Mouse (Mus musculus): Measurements from ENCODE around the gene Tmem211.

Gene Tmem211

GRCm38 (mm10) chr5:113226632-113227102 lies at the start of gene Tmem211:
Tmem211 (plus strand) TSS chr5:113226909.
- peak; percentile 75 for DNase-seq

GRCm38 (mm10) chr5:113179451-113179842 lies 47.3 kb upstream of the Tmem211 start:
- DNase-seq: no peak

GRCm38 (mm10) chr5:113179843-113180682 lies 46.6 kb upstream of the Tmem211 start:
- peak; percentile 86 for DNase-seq

GRCm38 (mm10) chr5:113180755-113181154 lies 46.0 kb upstream of the Tmem211 start:
- no peak for DNase-seq

- DNase-seq: no peak
These were observed 45.3 kb upstream of the Tmem211 start for GRCm38 (mm10) chr5:113181441-113181840.

- no peak for DNase-seq
These were observed 36.2 kb upstream of the Tmem211 start for GRCm38 (mm10) chr5:113190558-113190957.

- no peak for DNase-seq
These were observed 34.8 kb upstream of the Tmem211 start for GRCm38 (mm10) chr5:113191901-113192300.

- no peak for DNase-seq
These were observed 32.9 kb upstream of the Tmem211 start for GRCm38 (mm10) chr5:113193762-113194161.

GRCm38 (mm10) chr5:113195451-113195850 lies 31.3 kb upstream of the Tmem211 start:
- DNase-seq: no peak

- DNase-seq: no peak
These were observed 30.8 kb upstream of the Tmem211 start for GRCm38 (mm10) chr5:113195907-113196306.

- no peak for DNase-seq
These were observed 29.6 kb upstream of the Tmem211 start for GRCm38 (mm10) chr5:113196916-113197794.

GRCm38 (mm10) chr5:113199126-113199771 lies 27.5 kb upstream of the Tmem211 start:
- DNase-seq: no peak

GRCm38 (mm10) chr5:113199772-113200134 lies 27.0 kb upstream of the Tmem211 start:
- no peak for DNase-seq

GRCm38 (mm10) chr5:113204193-113204592 lies 22.5 kb upstream of the Tmem211 start:
- DNase-seq: no peak

GRCm38 (mm10) chr5:113206670-113207352 lies 19.9 kb upstream of the Tmem211 start:
- no peak for DNase-seq

- DNase-seq: no peak
These were observed 18.7 kb upstream of the Tmem211 start for GRCm38 (mm10) chr5:113208048-113208447.

- no peak for DNase-seq
These were observed 17.9 kb upstream of the Tmem211 start for GRCm38 (mm10) chr5:113208622-113209400.

GRCm38 (mm10) chr5:113209401-113209750 lies 17.3 kb upstream of the Tmem211 start:
- no peak for DNase-seq

- DNase-seq: no peak
These were observed 16.8 kb upstream of the Tmem211 start for GRCm38 (mm10) chr5:113209898-113210297.

- no peak for DNase-seq
These were observed 16.4 kb upstream of the Tmem211 start for GRCm38 (mm10) chr5:113210314-113210713.

GRCm38 (mm10) chr5:113212156-113212835 lies 14.4 kb upstream of the Tmem211 start:
- no peak for DNase-seq
